Mouse (Mus musculus) cerebellum, adult 2 months (tissue): Measurements from ENCODE around the gene Ncstn. TPM values are rescaled to one million over a fixed set of nuclear protein-coding genes. Genes with fewer than 3 reads are reported as not detected.

Source experiments
- DNase-seq, 2 experiments: peaks; one replicate each; pipeline ENCODE4 v3.0.0; 2021
- H3K27ac ChIP-seq: fragments of 200-500 bp; 2 replicates; pipeline ENCODE4 v1.5.1; 2012; ENCODE audit warnings: low read length, control low read depth, inconsistent platforms; ENCODE audit not compliant: insufficient read depth
- H3K27me3 ChIP-seq: fragments of 200-500 bp; 2 replicates; pipeline ENCODE4 v1.6.1; 2012; ENCODE audit warnings: inconsistent platforms, mild to moderate bottlenecking, low read length, moderate library complexity; ENCODE audit not compliant: control insufficient read depth, insufficient read depth
- H3K4me1 ChIP-seq: fragments of 200-500 bp; 2 replicates; pipeline ENCODE4 v1.6.1; 2011; ENCODE audit warnings: low read length; ENCODE audit not compliant: control insufficient read depth, insufficient read depth
- H3K4me3 ChIP-seq: fragments of 200-500 bp; replicated peaks from 2 replicates; pipeline ENCODE3; 2011; ENCODE audit warnings: mild to moderate bottlenecking, low read depth, low read length, control low read depth; ENCODE audit not compliant: insufficient read depth
- CTCF ChIP-seq: fragments of 200-500 bp; IDR thresholded peaks from 2 replicates; pipeline ENCODE4 v1.5.1; 2011; ENCODE audit warnings: low read depth, mild to moderate bottlenecking, control low read depth, low read length, moderate library complexity, borderline replicate concordance; ENCODE audit not compliant: insufficient read depth
- POLR2A ChIP-seq: fragments of 200-500 bp; IDR thresholded peaks from 2 replicates; pipeline ENCODE4 v1.6.1; 2011; ENCODE audit warnings: low read length, control low read depth, borderline replicate concordance; ENCODE audit not compliant: insufficient read depth
- WGBS: fragments of 180-500 bp; shearing (Covaris S2); methylation state at CpG from one replicate; pipeline ENCODE4 v1.1.7; 2018; 5-methylcytosine and 5-hydroxymethylcytosine counted together
- polyA plus RNA-seq: library from polyadenylated mRNA; depleted of rRNA; stranded (reverse); fragments of >200 nt; gene quantifications from 2 replicates; pipeline ENCODE4 v1.2.3, GENCODE M21; 2012

Ncstn gene
- polyA plus RNA-seq, 1 experiment: 84.3 TPM

DNA sequence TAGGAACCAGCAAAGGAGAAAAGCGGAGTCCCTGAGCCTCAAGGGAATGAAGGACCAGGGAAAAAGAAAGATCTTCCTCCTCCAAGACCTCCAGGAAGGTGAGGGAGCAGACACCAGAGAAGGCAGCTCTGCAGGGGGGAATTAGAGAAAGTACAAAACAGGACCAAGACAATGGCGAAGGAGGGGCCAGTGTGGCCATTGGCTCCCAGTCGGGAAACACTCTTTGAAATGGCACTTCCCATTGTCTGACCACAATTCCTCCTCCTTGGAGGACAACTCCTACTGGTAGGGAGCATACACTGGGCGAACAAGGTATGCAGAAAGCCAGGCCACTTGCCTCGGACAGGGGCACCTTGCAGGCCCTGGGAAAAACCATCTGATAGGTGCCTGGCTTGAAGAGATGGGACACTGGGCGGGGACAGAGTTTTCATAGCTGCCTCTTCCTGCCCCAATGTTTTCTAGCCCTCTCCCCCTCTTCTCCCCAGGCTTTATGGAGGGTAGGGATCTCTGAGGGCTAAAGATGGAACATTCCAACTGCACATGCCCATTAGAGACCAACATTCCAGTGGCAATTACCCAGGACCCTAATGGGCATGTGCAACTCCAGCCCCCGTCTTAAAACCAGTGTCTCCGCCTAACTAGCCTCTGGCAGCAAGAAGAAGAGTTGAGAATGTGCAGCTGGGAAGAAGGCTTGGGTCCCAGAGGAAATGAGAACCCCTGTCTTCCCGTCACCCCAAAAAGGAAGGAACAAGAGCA, 58.3 kb downstream of the Ncstn start:
- WGBS: 63% methylated on average over 9 of the region's 9 CpGs
- no peaks in the 10 kb centered on the region for H3K27me3 ChIP-seq
- H3K4me1 ChIP-seq: no peaks in the 10 kb centered on the region
- no peak overlapping the region for H3K4me3 ChIP-seq
- no peak for DNase-seq
- H3K27ac ChIP-seq: no peak overlapping the region
- no peak for TF ChIP-seq CTCF
- no peak for TF ChIP-seq POLR2A

GRCm38 (mm10) chr1:172019863-172020521, 62.6 kb downstream of the Ncstn start:
- no peak for DNase-seq
- Histone ChIP-seq H3K4me3 (no peak overlapping the region), H3K27me3 (no peaks in the 10 kb centered on the region), H3K4me1 (no peaks in the 10 kb centered on the region), H3K27ac (no peak overlapping the region)
- TF ChIP-seq POLR2A (no peak), CTCF (no peak)
- WGBS: 72% methylated on average over 10 of the region's 10 CpGs

- TF ChIP-seq CTCF (no peak), POLR2A (no peak)
- H3K27me3 ChIP-seq: no peaks in the 10 kb centered on the region
- no peak overlapping the region for H3K4me3 ChIP-seq
- DNase-seq: no peak
- H3K4me1 ChIP-seq: no peaks in the 10 kb centered on the region
- H3K27ac ChIP-seq: no peak overlapping the region
- WGBS: 93% methylated on average over 4 of the region's 4 CpGs
Observed at GRCm38 (mm10) chr1:172019339-172019738, 63.3 kb downstream of the Ncstn start.

DNA sequence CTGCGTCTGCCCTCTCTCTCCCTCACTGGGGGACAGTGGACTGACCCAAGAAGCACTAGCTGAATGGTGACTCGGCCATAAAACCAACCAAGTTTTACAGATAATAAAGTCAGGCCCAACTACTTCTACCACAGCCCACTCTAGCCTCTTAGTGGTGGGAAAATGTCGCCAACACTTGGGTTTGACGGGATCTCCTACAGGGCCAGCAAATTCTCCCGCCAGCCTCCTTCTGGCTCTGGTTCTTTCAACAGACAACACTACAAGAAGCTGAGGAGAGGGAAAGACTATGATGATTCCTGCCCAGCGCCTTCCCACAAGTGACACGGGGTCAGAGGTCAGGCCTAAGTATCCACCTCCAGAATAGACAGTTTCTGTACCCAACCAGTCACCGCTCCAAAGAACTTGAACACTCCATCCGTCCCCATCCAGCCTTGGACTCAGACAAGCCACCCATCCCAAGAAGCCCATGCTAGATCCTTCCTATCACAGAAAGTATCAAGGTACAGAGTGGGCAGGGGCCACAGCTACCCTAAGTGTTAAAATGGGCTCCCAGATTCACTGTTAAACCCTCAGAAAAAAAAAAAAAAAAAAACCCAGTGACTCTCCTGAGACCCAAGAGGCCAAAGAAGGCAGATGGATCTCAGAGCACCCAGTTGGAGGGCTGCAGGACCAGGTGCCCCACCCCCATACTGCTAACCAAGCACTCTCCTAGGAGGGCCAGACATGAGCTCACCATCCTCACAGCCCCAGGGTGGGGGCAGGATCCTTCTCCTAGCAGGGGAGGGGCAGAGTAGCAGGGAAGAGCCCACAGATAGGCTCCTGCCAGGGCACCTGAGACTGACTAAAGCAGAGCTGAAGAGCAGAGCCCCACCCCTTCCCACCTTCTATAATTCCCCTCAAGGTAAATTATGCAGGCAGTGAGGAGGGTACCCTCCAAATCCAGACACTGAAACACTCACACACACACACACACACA, 64.0 kb downstream of the Ncstn start:
- no peak for DNase-seq
- TF ChIP-seq CTCF (no peak), POLR2A (no peak)
- WGBS: 74% methylated on average over 9 of the region's 9 CpGs
- no peak overlapping the region for H3K27ac ChIP-seq
- H3K4me3 ChIP-seq: no peak overlapping the region
- no peaks in the 10 kb centered on the region for H3K4me1 ChIP-seq
- no peaks in the 10 kb centered on the region for H3K27me3 ChIP-seq

DNA sequence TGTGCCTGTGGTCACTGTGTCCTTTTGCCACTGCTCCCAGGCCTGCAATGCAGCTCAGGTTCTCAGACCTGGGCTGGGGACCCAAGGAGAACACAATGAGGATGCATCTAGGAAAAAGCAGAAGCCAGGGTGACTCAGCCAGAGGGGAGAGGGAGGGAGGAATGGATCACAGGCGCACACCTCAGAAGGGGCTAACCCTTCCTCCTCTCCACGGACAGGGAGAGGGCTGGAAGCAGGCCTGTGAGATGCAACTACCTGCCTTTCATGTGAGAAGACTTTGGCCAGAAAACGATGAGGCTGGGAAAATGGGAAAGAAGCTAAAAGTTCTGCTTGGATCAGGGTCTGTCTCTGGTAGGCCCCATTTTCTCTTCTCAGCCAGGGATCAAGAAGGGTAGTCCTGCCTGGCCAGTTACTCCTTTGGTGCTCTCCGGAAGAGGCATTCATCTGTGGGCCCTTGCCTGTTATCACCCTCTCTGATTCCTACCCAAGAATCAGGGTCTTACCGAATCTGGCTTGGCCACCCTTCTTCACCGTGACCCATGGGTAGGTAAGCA, 65.0 kb downstream of the Ncstn start:
- Histone ChIP-seq H3K4me3 (no peak overlapping the region), H3K4me1 (no peaks in the 10 kb centered on the region), H3K27ac (no peak overlapping the region), H3K27me3 (no peaks in the 10 kb centered on the region)
- no peak for DNase-seq
- WGBS: 56% methylated on average over 6 of the region's 6 CpGs
- no peak for TF ChIP-seq CTCF
- TF ChIP-seq POLR2A: no peak

- WGBS: 39% methylated on average over 6 of the region's 6 CpGs
- no peaks in the 10 kb centered on the region for H3K27me3 ChIP-seq
- no peak for DNase-seq
- no peak overlapping the region for H3K4me3 ChIP-seq
- TF ChIP-seq CTCF (no peak), POLR2A (no peak)
- H3K4me1 ChIP-seq: no peaks in the 10 kb centered on the region
- H3K27ac ChIP-seq: no peak overlapping the region
Observed at GRCm38 (mm10) chr1:172016660-172017516, 65.7 kb downstream of the Ncstn start.
